In genomic region chr14:24003450-24004381, GRCm38 (mm10) we compare ENCODE assay signal across 9 mouse cellular contexts. TPM values are rescaled to one million over a fixed set of nuclear protein-coding genes. Genes with fewer than 3 reads are reported as not detected.
DNase-seq lines count a peak whose midpoint lies in the region; ATAC-seq and TF ChIP-seq lines count a peak whose summit lies in the region.
"Had no signal": no experiment of that assay in that cellular context is flagged by ENCODE, and none has a peak within 500 bp of the region (broad histone marks: within the 10 kb centered on the region; RNA-seq: fewer than 3 reads in every experiment).

No protein-coding gene starts in this region.

- peaks cover 72% of the 10 kb centered on the region for H3K27me3 ChIP-seq in embryonic facial prominence, embryonic 12.5 days
- H3K27me3 ChIP-seq in heart, postnatal 0 days (ENCODE audit: control insufficient read depth, insufficient read depth, low read length), result peaks cover 95% of the 10 kb centered on the region
- H3K27me3 ChIP-seq in liver, embryonic 16.5 days (ENCODE audit: control insufficient read depth, insufficient read depth, low read depth, low read length), result peaks cover 50% of the 10 kb centered on the region

- ATAC-seq in embryonic facial prominence, embryonic 12.5 days (ENCODE audit: insufficient number of reproducible peaks, insufficient read depth, low FRiP score, low TSS enrichment), result no peak
- peak; percentile 52; the same call in 1 of the 2 replicates for ATAC-seq in heart, postnatal 0 days (ENCODE audit: insufficient read depth, low read depth)
- no peak for ATAC-seq in liver, embryonic 16.5 days (ENCODE audit: low read depth)

- peak overlapping the region; percentile 61 for H3K9ac ChIP-seq in embryonic facial prominence, embryonic 12.5 days
- H3K9ac ChIP-seq in heart, postnatal 0 days (replicated peaks; ENCODE audit: low read depth, low read length), result peak overlapping the region; percentile 5; the same call in 1 of the 2 replicates
- H3K9ac ChIP-seq in liver, embryonic 16.5 days (ENCODE audit: low read depth, low read length), result no peak overlapping the region

- peak overlapping the region; percentile 45 for H3K4me3 ChIP-seq in lung, adult 2 months (replicated peaks; ENCODE audit: extremely low read depth, low read depth, low read length)
- peak overlapping the region; percentile 74 for H3K4me3 ChIP-seq in embryonic facial prominence, embryonic 12.5 days
- peak overlapping the region; percentile 70 for H3K4me3 ChIP-seq in heart, postnatal 0 days (ENCODE audit: low read depth, low read length)
- peak overlapping the region; percentile 44 for H3K4me3 ChIP-seq in liver, embryonic 16.5 days (ENCODE audit: low read depth, low read length)

- 3% methylated on average over 66 of the region's 85 CpGs for WGBS in lung, adult 2 months
- WGBS in embryonic facial prominence, embryonic 12.5 days, result under 1% methylated on average over 74 of the region's 85 CpGs
- 1% methylated on average over 72 of the region's 85 CpGs for WGBS in heart, postnatal 0 days
- WGBS in liver, embryonic 16.5 days (ENCODE audit: insufficient replicate concordance), result 3% methylated on average over 77 of the region's 85 CpGs

- peaks cover 4% of the 10 kb centered on the region; the same call in 1 of the 2 replicates for H3K4me1 ChIP-seq in lung, adult 2 months (ENCODE audit: control insufficient read depth, insufficient read depth, low read length)
- H3K4me1 ChIP-seq in embryonic facial prominence, embryonic 12.5 days, result peaks cover 12% of the 10 kb centered on the region
- H3K4me1 ChIP-seq in heart, postnatal 0 days (ENCODE audit: control insufficient read depth, insufficient read depth), result peaks cover 7% of the 10 kb centered on the region; the same call in 1 of the 2 replicates
- H3K4me1 ChIP-seq in liver, embryonic 16.5 days (ENCODE audit: control insufficient read depth, low read depth, low read length), result no peaks in the 10 kb centered on the region

- no peaks in the 10 kb centered on the region for H3K9me3 ChIP-seq in embryonic facial prominence, embryonic 12.5 days
- no peaks in the 10 kb centered on the region for H3K9me3 ChIP-seq in heart, postnatal 0 days (replicated peaks; ENCODE audit: control insufficient read depth, low read length)
- H3K9me3 ChIP-seq in liver, embryonic 16.5 days (replicated peaks; ENCODE audit: control insufficient read depth, low read length), result no peaks in the 10 kb centered on the region

- no peak for DNase-seq in lung, adult 2 months
- no peak for DNase-seq in lung, adult 18-20 months
- peak; percentile 8 for DNase-seq in heart, postnatal 0 days (ENCODE audit: low spot score)
- DNase-seq in layer of hippocampus, adult 8-10 months (ENCODE audit: low spot score in 2 of 2), result peak; percentile 56 to 67
- DNase-seq in retina, embryonic 14.5 days (ENCODE audit: low spot score), result peak; percentile 61
- no peak for DNase-seq in c-Kit-positive CD71-positive TER-119-positive erythroid progenitor cells, embryonic 14.5 days (ENCODE audit: low spot score)

- H3K27ac ChIP-seq in embryonic facial prominence, embryonic 12.5 days, result no peak overlapping the region
- no peak overlapping the region for H3K27ac ChIP-seq in heart, postnatal 0 days (ENCODE audit: low read depth)
- no peak overlapping the region for H3K27ac ChIP-seq in liver, embryonic 16.5 days (ENCODE audit: low read length)

- no peak for TF ChIP-seq EP300 in heart, postnatal 0 days (IDR thresholded peaks at IDR 0.05; ENCODE audit: low read depth)

- TF ChIP-seq POLR2A in lung, adult 2 months (IDR thresholded peaks at IDR 0.05; ENCODE audit: borderline replicate concordance, extremely low read depth, low read depth, low read length), result no peak

- TF ChIP-seq CTCF in lung, adult 2 months (IDR thresholded peaks at IDR 0.05; ENCODE audit: insufficient read depth, low read length), result no peak
- no peak for TF ChIP-seq CTCF in heart, postnatal 0 days (IDR thresholded peaks at IDR 0.05; ENCODE audit: low read depth)

- no peaks in the 10 kb centered on the region for H3K36me3 ChIP-seq in embryonic facial prominence, embryonic 12.5 days
- H3K36me3 ChIP-seq in heart, postnatal 0 days (replicated peaks; ENCODE audit: control insufficient read depth, insufficient read depth, low read length), result no peaks in the 10 kb centered on the region
- H3K36me3 ChIP-seq in liver, embryonic 16.5 days (ENCODE audit: control insufficient read depth, insufficient read depth), result no peaks in the 10 kb centered on the region

- peak overlapping the region; percentile 98 for H3K4me2 ChIP-seq in embryonic facial prominence, embryonic 12.5 days (replicated peaks)
- peak overlapping the region; percentile 99 for H3K4me2 ChIP-seq in heart, postnatal 0 days (ENCODE audit: low read depth, low read length)
- peak overlapping the region; percentile 52 for H3K4me2 ChIP-seq in liver, embryonic 16.5 days (ENCODE audit: low read depth, low read length)

RNA-seq across cellular contexts. Expression of gene Kcnma1, which starts 10.6 kb away (rescaled TPM):
- polyA plus RNA-seq in lung, adult 2 months (2012; rRNA removed), result 1.3 and 1.6 TPM in 2 replicates
- polyA plus RNA-seq in embryonic facial prominence, embryonic 12.5 days (2016; fragmentation: Nextera tagmentation; extraction: Ambion mirVana), result 1.3 and 2.2 TPM in 2 replicates
- 1.3 and 3.3 TPM in 2 replicates for total RNA-seq in heart, postnatal 0 days (2014; rRNA removed; ENCODE audit: low replicate concordance)
- 0.07 and 0.10 TPM in 2 replicates for polyA plus RNA-seq in heart, postnatal 0 days (2015; fragmentation: Nextera tagmentation; extraction: Ambion mirVana)
- 100 to 1,000 TPM; 137 to 161 (median 145) TPM for total RNA-seq in layer of hippocampus, adult 8-10 months (2022)
- 0.05 and 0.07 TPM in 2 replicates for polyA plus RNA-seq in liver, embryonic 16.5 days (2015; fragmentation: Nextera tagmentation; extraction: Ambion mirVana)
- total RNA-seq: MEL had no signal

Comparison
In these comparisons a context has a peak if more than half of its experiments do, and no peak if none do; other contexts are left out.
1. DNase-seq: peak in heart, postnatal 0 days (single experiment), layer of hippocampus, adult 8-10 months (2 of 2) and retina, embryonic 14.5 days (single experiment); none in lung, adult 2 months (single experiment), lung, adult 18-20 months (0 of 2) and c-Kit-positive CD71-positive TER-119-positive erythroid progenitor cells, embryonic 14.5 days (single experiment).
2. Peak in every context shown above with its lines, with median percentiles within 50 percentile points of each other: H3K4me3 ChIP-seq and H3K4me2 ChIP-seq.